Mouse (Mus musculus) forebrain, embryonic 13.5 days (tissue): ENCODE data around the gene Pdcd6. TPM values are rescaled to one million over a fixed set of nuclear protein-coding genes. Genes with fewer than 3 reads are reported as not detected.

Experiments
- ATAC-seq: fragments of 200-750 bp; cut with Nextera tagmentation; 2 replicates; pipeline ENCODE4 v1.8.0; 2017
- H3K27ac ChIP-seq: fragments of 300-500 bp; sonication (generic); 2 replicates; pipeline ENCODE4 v1.5.1; 2015; ENCODE audit warnings: inconsistent platforms, mild to moderate bottlenecking, moderate library complexity
- H3K27me3 ChIP-seq: fragments of 300-500 bp; sonication (generic); 2 replicates; pipeline ENCODE4 v1.6.1; 2015; ENCODE audit warnings: mild to moderate bottlenecking, inconsistent platforms
- H3K36me3 ChIP-seq: fragments of 300-500 bp; sonication (generic); 2 replicates; pipeline ENCODE4 v1.6.1; 2015; ENCODE audit warnings: mild to moderate bottlenecking, inconsistent platforms; ENCODE audit not compliant: poor library complexity, severe bottlenecking
- H3K4me1 ChIP-seq: fragments of 300-500 bp; sonication (generic); 2 replicates; pipeline ENCODE4 v1.6.1; 2015; ENCODE audit warnings: inconsistent platforms
- H3K4me2 ChIP-seq: fragments of 300-500 bp; sonication (generic); 2 replicates; pipeline ENCODE4 v1.6.1; 2015; ENCODE audit warnings: inconsistent platforms, mild to moderate bottlenecking, moderate library complexity
- H3K4me3 ChIP-seq: fragments of 300-500 bp; sonication (generic); 2 replicates; pipeline ENCODE4 v1.5.1; 2015; ENCODE audit warnings: mild to moderate bottlenecking, inconsistent platforms
- H3K9ac ChIP-seq: fragments of 300-500 bp; sonication (generic); 2 replicates; pipeline ENCODE4 v1.6.1; 2015; ENCODE audit warnings: mild to moderate bottlenecking, inconsistent platforms
- H3K9me3 ChIP-seq: fragments of 300-500 bp; sonication (generic); replicated peaks from 2 replicates; pipeline ENCODE4 v1.6.1; 2016; ENCODE audit warnings: inconsistent platforms
- WGBS: fragments of 180-500 bp; shearing (Covaris S2); methylation state at CpG from one replicate; pipeline ENCODE4 v1.1.7; 2015; 5-methylcytosine and 5-hydroxymethylcytosine counted together
- polyA plus RNA-seq: library from polyadenylated mRNA; unstranded; fragments of >200 nt; fragmentation: Nextera tagmentation; extraction: Ambion mirVana; gene quantifications from 2 replicates; pipeline ENCODE4 v1.2.1, GENCODE M21; 2015

Gene Pdcd6
- polyA plus RNA-seq, 1 experiment from 2014 or later: 129 TPM

GRCm38 (mm10) chr13:74314616-74315015 is 2.8 kb downstream of the Pdcd6 start:
- Histone ChIP-seq H3K4me1 (peaks cover 16% of the 10 kb centered on the region), H3K4me3 (no peak overlapping the region), H3K27ac (no peak overlapping the region), H3K27me3 (no peaks in the 10 kb centered on the region), H3K9ac (no peak overlapping the region), H3K36me3 (peaks cover 30% of the 10 kb centered on the region), H3K4me2 (no peak overlapping the region), H3K9me3 (no peaks in the 10 kb centered on the region)
- no peak for ATAC-seq
- 95% methylated on average over 3 of the region's 3 CpGs for WGBS

GRCm38 (mm10) chr13:74305780-74306179 is 11.6 kb downstream of the Pdcd6 start:
- Histone ChIP-seq H3K9me3 (no peaks in the 10 kb centered on the region), H3K4me3 (no peak overlapping the region), H3K4me2 (no peak overlapping the region), H3K9ac (no peak overlapping the region), H3K4me1 (no peaks in the 10 kb centered on the region), H3K36me3 (peaks cover 67% of the 10 kb centered on the region), H3K27ac (no peak overlapping the region), H3K27me3 (no peaks in the 10 kb centered on the region)
- no peak for ATAC-seq
- 88% methylated on average over 1 of the region's 1 CpGs for WGBS

- 89% methylated on average over 6 of the region's 6 CpGs for WGBS
- Histone ChIP-seq H3K27ac (no peak overlapping the region), H3K9me3 (no peaks in the 10 kb centered on the region), H3K27me3 (no peaks in the 10 kb centered on the region), H3K9ac (no peak overlapping the region), H3K4me1 (no peaks in the 10 kb centered on the region), H3K4me3 (no peak overlapping the region), H3K36me3 (peaks cover 63% of the 10 kb centered on the region), H3K4me2 (no peak overlapping the region)
- ATAC-seq: no peak
These were observed 12.0 kb downstream of the Pdcd6 start for GRCm38 (mm10) chr13:74305380-74305779.

- ATAC-seq: no peak
- Histone ChIP-seq H3K27ac (no peak overlapping the region), H3K4me3 (no peak overlapping the region), H3K36me3 (peaks cover 45% of the 10 kb centered on the region), H3K4me2 (no peak overlapping the region), H3K27me3 (no peaks in the 10 kb centered on the region), H3K4me1 (no peaks in the 10 kb centered on the region), H3K9me3 (no peaks in the 10 kb centered on the region), H3K9ac (no peak overlapping the region)
- WGBS: 83% methylated on average over 10 of the region's 10 CpGs
These were observed 15.0 kb downstream of the Pdcd6 start for GRCm38 (mm10) chr13:74302050-74303037.

- 78% methylated on average over 6 of the region's 6 CpGs for WGBS
- H3K9ac ChIP-seq: no peak overlapping the region
- ATAC-seq: peak; percentile 39; the same call in 1 of the 2 replicates
- no peaks in the 10 kb centered on the region for H3K9me3 ChIP-seq
- H3K27ac ChIP-seq: no peak overlapping the region
- H3K4me1 ChIP-seq: no peaks in the 10 kb centered on the region
- peaks cover 39% of the 10 kb centered on the region for H3K36me3 ChIP-seq
- H3K27me3 ChIP-seq: no peaks in the 10 kb centered on the region
- H3K4me3 ChIP-seq: no peak overlapping the region
- no peak overlapping the region for H3K4me2 ChIP-seq
These were observed 15.8 kb downstream of the Pdcd6 start for GRCm38 (mm10) chr13:74301607-74301984.

GRCm38 (mm10) chr13:74300925-74301606 is 16.3 kb downstream of the Pdcd6 start:
- no peak overlapping the region for H3K9ac ChIP-seq
- WGBS: 38% methylated on average over 4 of the region's 4 CpGs
- no peaks in the 10 kb centered on the region for H3K27me3 ChIP-seq
- H3K27ac ChIP-seq: no peak overlapping the region
- H3K4me3 ChIP-seq: no peak overlapping the region
- H3K36me3 ChIP-seq: peaks cover 34% of the 10 kb centered on the region
- peak; percentile 88 for ATAC-seq
- no peaks in the 10 kb centered on the region for H3K4me1 ChIP-seq
- no peak overlapping the region for H3K4me2 ChIP-seq
- H3K9me3 ChIP-seq: no peaks in the 10 kb centered on the region

GRCm38 (mm10) chr13:74296376-74296775 is 21.0 kb downstream of the Pdcd6 start:
- Histone ChIP-seq H3K4me2 (no peak overlapping the region), H3K9me3 (no peaks in the 10 kb centered on the region), H3K4me3 (no peak overlapping the region), H3K27me3 (peaks cover 14% of the 10 kb centered on the region; the same call in 1 of the 2 replicates), H3K9ac (no peak overlapping the region), H3K36me3 (no peaks in the 10 kb centered on the region), H3K27ac (no peak overlapping the region), H3K4me1 (peaks cover 6% of the 10 kb centered on the region; the same call in 1 of the 2 replicates)
- 88% methylated on average over 7 of the region's 7 CpGs for WGBS
- no peak for ATAC-seq

- Histone ChIP-seq H3K4me1 (peaks cover 6% of the 10 kb centered on the region; the same call in 1 of the 2 replicates), H3K9me3 (no peaks in the 10 kb centered on the region), H3K27ac (no peak within 1 kb of the TSS), H3K4me2 (peak within 1 kb of the TSS; percentile 61), H3K9ac (no peak within 1 kb of the TSS; the same call in 1 of the 2 replicates), H3K4me3 (peak within 1 kb of the TSS; percentile 24), H3K36me3 (no peaks in the 10 kb centered on the region), H3K27me3 (peaks cover 24% of the 10 kb centered on the region; the same call in 1 of the 2 replicates)
- under 1% methylated on average over 27 of the region's 27 CpGs for WGBS
- peak; percentile 62; the same call in 1 of the 2 replicates for ATAC-seq
These were observed 25.2 kb downstream of the Pdcd6 start, which contains the start of gene Ahrr for GRCm38 (mm10) chr13:74292167-74292566. Gene Ahrr, minus strand, starts transcription at chr13:74292331.

GRCm38 (mm10) chr13:74289646-74290045 is 27.7 kb downstream of the Pdcd6 start:
- no peak overlapping the region for H3K9ac ChIP-seq
- WGBS: 87% methylated on average over 5 of the region's 5 CpGs
- no peaks in the 10 kb centered on the region for H3K36me3 ChIP-seq
- no peak overlapping the region for H3K27ac ChIP-seq
- peaks cover 24% of the 10 kb centered on the region; the same call in 1 of the 2 replicates for H3K27me3 ChIP-seq
- H3K4me2 ChIP-seq: no peak overlapping the region
- H3K9me3 ChIP-seq: no peaks in the 10 kb centered on the region
- H3K4me1 ChIP-seq: peaks cover 6% of the 10 kb centered on the region; the same call in 1 of the 2 replicates
- ATAC-seq: no peak
- no peak overlapping the region for H3K4me3 ChIP-seq

GRCm38 (mm10) chr13:74282299-74282698 is 35.1 kb downstream of the Pdcd6 start:
- no peaks in the 10 kb centered on the region for H3K9me3 ChIP-seq
- no peak overlapping the region for H3K27ac ChIP-seq
- H3K27me3 ChIP-seq: no peaks in the 10 kb centered on the region
- H3K4me1 ChIP-seq: no peaks in the 10 kb centered on the region
- H3K36me3 ChIP-seq: no peaks in the 10 kb centered on the region
- H3K4me3 ChIP-seq: no peak overlapping the region
- H3K4me2 ChIP-seq: no peak overlapping the region
- no peak overlapping the region for H3K9ac ChIP-seq
- WGBS: 89% methylated on average over 1 of the region's 2 CpGs
- no peak for ATAC-seq

GRCm38 (mm10) chr13:74275726-74276125 is 41.7 kb downstream of the Pdcd6 start:
- H3K27ac ChIP-seq: no peak overlapping the region
- no peak for ATAC-seq
- no peaks in the 10 kb centered on the region for H3K36me3 ChIP-seq
- no peak overlapping the region for H3K4me2 ChIP-seq
- H3K4me1 ChIP-seq: no peaks in the 10 kb centered on the region
- no peaks in the 10 kb centered on the region for H3K27me3 ChIP-seq
- no peak overlapping the region for H3K9ac ChIP-seq
- H3K9me3 ChIP-seq: no peaks in the 10 kb centered on the region
- 84% methylated on average over 4 of the region's 4 CpGs for WGBS
- H3K4me3 ChIP-seq: no peak overlapping the region
